Mouse (Mus musculus): ENCODE measurements around the gene Fam207a. TPM values are rescaled to one million over a fixed set of nuclear protein-coding genes. Genes with fewer than 3 reads are reported as not detected.

Gene Fam207a
- 30.5 and 31.4 TPM in 2 replicates for polyA plus RNA-seq (2012; rRNA removed)

DNA sequence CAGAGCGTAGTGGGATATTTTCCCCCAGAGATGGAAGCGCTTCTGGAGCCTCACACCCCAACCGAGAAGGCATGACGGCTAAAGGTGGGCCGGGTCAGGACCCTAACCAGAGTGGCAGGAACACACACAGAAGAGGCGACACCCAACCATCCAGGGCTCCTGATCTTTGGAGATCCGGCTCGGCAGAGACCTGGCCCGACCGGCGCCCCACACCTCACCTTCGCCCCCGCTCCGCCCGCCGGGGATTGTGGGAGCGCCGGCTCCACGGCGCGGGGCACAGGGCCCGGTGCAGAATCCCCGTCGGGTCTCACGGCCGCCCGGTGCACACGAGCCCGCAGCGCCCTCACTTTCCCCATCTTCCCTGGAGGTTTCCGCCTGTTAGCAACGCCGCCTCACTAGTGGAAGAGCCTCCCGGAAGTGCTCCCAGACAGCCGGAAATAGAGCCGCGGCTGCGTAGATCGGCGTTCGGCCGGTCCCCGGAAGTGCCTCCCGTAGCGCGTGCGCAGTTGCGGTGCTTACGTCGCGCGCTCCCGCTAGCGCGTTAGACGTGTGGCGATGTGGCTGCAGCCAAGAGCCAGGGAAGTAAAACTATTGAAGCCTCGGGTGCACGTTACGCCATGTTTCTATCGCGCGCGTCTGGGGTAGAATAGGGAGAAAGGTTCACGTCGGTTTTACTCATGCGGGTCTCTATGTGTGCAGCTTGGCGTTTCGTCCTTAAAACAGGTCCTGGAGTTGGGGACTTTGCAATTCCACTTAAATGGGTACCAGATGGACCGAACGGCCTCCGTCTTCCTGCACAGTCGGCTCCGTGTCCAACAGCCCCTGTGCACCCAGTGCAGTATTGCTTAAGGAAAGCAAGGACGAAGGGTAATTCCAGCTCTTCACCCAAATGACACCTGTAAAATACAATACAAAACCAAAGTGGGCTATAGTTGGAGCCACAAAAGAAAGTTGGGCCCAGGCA is at the start of gene Fam207a:
Fam207a (minus strand) TSS at position 401 of the 964 bp plus-strand sequence.
- Histone ChIP-seq H3K4me1 (ENCODE audit: control insufficient read depth, insufficient read depth, low read length) (peaks cover 22% of the 10 kb centered on the region), H3K27ac (ENCODE audit: insufficient read depth, low read depth, low read length) (peak within 1 kb of the TSS; percentile 85), H3K36me3 (ENCODE audit: control insufficient read depth, insufficient read depth, low read length) (no peaks in the 10 kb centered on the region), H3K27me3 (replicated peaks; ENCODE audit: control insufficient read depth, insufficient read depth, low read length) (no peaks in the 10 kb centered on the region), H3K4me3 (ENCODE audit: insufficient read depth, low read depth, low read length) (peak within 1 kb of the TSS; percentile 90)
- 1% methylated on average over 75 of the region's 75 CpGs for WGBS
- DNase-seq: peak; percentile 96
- 0 out of 2 replicates have a peak, but pooled peaks have one; percentile 1 for TF ChIP-seq CTCF (conservative IDR thresholded peaks at IDR 0.05; ENCODE audit: insufficient read depth, insufficient read length, low read depth, low read length)
- peak; percentile 96 for TF ChIP-seq POLR2A (IDR thresholded peaks at IDR 0.05; ENCODE audit: low read depth, low read length)

DNA sequence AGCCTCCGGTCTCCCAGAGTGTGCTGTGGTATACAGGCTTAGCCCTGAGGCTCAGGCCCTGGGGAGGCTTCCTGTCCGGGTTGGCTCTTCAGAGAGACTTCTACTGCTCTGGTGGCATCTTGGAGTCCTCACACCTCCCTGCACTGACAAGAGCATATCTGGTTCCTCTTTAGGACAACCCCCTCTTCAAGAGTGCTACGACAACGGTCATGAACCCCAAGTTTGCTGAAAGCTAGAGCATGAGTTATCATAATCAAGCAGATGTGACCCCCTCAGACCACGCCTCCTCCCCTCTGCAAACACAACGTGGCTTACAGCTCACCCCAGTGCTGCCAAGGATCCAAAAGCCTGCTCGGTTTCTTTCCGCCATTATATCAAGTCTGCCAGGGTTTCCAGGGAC is 49.4 kb upstream of the Fam207a start:
- Histone ChIP-seq H3K36me3 (ENCODE audit: control insufficient read depth, insufficient read depth, low read length) (no peaks in the 10 kb centered on the region), H3K27ac (ENCODE audit: insufficient read depth, low read depth, low read length) (no peak overlapping the region), H3K4me1 (ENCODE audit: control insufficient read depth, insufficient read depth, low read length) (peaks cover 9% of the 10 kb centered on the region), H3K4me3 (ENCODE audit: insufficient read depth, low read depth, low read length) (no peak overlapping the region), H3K27me3 (replicated peaks; ENCODE audit: control insufficient read depth, insufficient read depth, low read length) (no peaks in the 10 kb centered on the region)
- 85% methylated on average over 8 of the region's 8 CpGs for WGBS
- TF ChIP-seq POLR2A (IDR thresholded peaks at IDR 0.05; ENCODE audit: low read depth, low read length) (no peak), CTCF (conservative IDR thresholded peaks at IDR 0.05; ENCODE audit: insufficient read depth, insufficient read length, low read depth, low read length) (no peak)
- DNase-seq: no peak

DNA sequence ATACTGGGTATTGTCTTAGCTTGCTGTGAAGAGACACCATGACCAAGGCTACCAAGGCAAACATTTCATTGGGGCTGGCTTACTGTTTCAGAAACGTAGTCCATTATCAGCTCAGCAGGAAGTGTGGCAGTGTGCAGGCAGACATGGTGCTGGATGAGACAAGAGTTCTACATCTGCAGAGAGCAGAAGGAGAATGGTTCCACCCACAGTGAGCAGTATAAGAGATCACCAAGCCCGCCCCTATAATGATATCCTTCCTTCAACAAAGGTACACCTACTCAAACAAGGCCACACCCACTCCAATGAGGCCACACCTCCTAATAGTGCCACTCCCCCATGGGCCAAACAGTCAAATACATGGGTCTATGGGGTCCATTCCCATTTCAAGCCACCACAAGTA is 45.9 kb upstream of the Fam207a start:
- 93% methylated on average over 2 of the region's 2 CpGs for WGBS
- TF ChIP-seq POLR2A (IDR thresholded peaks at IDR 0.05; ENCODE audit: low read depth, low read length) (no peak), CTCF (conservative IDR thresholded peaks at IDR 0.05; ENCODE audit: insufficient read depth, insufficient read length, low read depth, low read length) (no peak)
- H3K4me3 ChIP-seq (ENCODE audit: insufficient read depth, low read depth, low read length): no peak overlapping the region

DNA sequence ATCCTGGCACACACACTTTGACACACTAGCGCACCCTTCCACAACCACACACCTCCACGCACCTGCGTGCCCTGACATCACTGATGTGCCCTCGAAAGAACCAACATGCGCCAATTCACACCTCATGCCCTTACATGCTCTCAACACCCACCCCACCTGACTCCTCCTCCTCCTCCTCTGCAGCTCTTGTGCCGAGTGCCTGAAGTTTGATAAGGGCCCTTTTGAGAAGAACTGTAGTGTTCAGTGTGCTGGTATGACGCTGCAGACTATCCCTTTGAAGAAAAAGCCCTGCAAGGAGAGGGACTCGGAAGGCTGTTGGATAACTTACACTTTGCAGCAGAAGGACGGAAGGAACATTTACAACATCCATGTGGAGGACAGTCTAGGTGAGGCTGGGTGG is 45.2 kb upstream of the Fam207a start:
- H3K27ac ChIP-seq (ENCODE audit: insufficient read depth, low read depth, low read length): no peak overlapping the region

More for the DNA sequence above, 45.9 kb upstream of the Fam207a start:
- Histone ChIP-seq H3K27me3 (replicated peaks; ENCODE audit: control insufficient read depth, insufficient read depth, low read length) (no peaks in the 10 kb centered on the region), H3K4me1 (ENCODE audit: control insufficient read depth, insufficient read depth, low read length) (no peaks in the 10 kb centered on the region), H3K36me3 (ENCODE audit: control insufficient read depth, insufficient read depth, low read length) (no peaks in the 10 kb centered on the region), H3K27ac (ENCODE audit: insufficient read depth, low read depth, low read length) (no peak overlapping the region)
- no peak for DNase-seq

DNA sequence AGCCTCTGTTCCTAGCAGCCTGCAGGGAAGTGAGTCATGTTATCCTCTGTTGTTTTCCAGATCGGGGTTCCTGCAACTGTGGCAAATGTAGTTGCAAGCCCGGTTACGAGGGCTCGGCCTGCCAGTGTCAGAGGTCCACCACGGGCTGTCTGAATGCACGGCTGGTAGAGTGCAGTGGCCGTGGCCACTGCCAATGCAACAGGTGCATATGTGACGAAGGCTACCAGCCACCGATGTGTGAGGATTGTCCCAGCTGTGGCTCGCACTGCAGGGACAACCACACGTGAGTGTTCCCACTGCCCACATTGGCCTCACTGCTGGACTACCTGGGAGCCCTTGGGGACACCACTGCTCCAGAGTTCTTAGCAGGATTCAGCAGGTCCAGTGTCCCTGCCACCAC is 44.5 kb upstream of the Fam207a start:
- no peaks in the 10 kb centered on the region for H3K4me1 ChIP-seq (ENCODE audit: control insufficient read depth, insufficient read depth, low read length)
- H3K4me3 ChIP-seq (ENCODE audit: insufficient read depth, low read depth, low read length): no peak overlapping the region
- TF ChIP-seq CTCF (conservative IDR thresholded peaks at IDR 0.05; ENCODE audit: insufficient read depth, insufficient read length, low read depth, low read length) (no peak), POLR2A (IDR thresholded peaks at IDR 0.05; ENCODE audit: low read depth, low read length) (no peak)
- DNase-seq: no peak
- no peak overlapping the region for H3K27ac ChIP-seq (ENCODE audit: insufficient read depth, low read depth, low read length)
- H3K36me3 ChIP-seq (ENCODE audit: control insufficient read depth, insufficient read depth, low read length): no peaks in the 10 kb centered on the region
- H3K27me3 ChIP-seq (replicated peaks; ENCODE audit: control insufficient read depth, insufficient read depth, low read length): no peaks in the 10 kb centered on the region
- 90% methylated on average over 11 of the region's 11 CpGs for WGBS

More for the DNA sequence above, 45.2 kb upstream of the Fam207a start:
- TF ChIP-seq CTCF (conservative IDR thresholded peaks at IDR 0.05; ENCODE audit: insufficient read depth, insufficient read length, low read depth, low read length) (no peak), POLR2A (IDR thresholded peaks at IDR 0.05; ENCODE audit: low read depth, low read length) (no peak)
- Histone ChIP-seq H3K4me1 (ENCODE audit: control insufficient read depth, insufficient read depth, low read length) (no peaks in the 10 kb centered on the region), H3K36me3 (ENCODE audit: control insufficient read depth, insufficient read depth, low read length) (no peaks in the 10 kb centered on the region), H3K4me3 (ENCODE audit: insufficient read depth, low read depth, low read length) (no peak overlapping the region), H3K27me3 (replicated peaks; ENCODE audit: control insufficient read depth, insufficient read depth, low read length) (no peaks in the 10 kb centered on the region)
- 91% methylated on average over 9 of the region's 9 CpGs for WGBS
- DNase-seq: no peak

DNA sequence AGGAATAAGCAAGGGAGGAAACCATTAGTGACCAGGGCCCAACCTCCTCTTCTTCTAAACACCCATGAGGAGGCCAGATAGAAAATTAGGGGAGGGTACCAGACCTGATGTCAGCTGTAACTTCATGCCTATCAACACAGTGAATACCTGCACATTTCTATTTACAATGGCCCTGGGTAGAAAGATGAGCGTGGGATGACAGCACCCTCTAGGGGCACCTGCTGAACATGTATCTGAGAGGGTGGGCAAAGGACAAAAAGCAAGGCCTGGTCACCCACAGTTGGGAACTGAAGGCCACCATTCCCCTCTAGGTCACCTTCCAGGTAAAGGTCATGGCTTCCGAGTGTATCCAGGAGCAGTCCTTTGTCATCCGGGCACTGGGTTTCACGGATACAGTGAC is 42.1 kb upstream of the Fam207a start:
- Histone ChIP-seq H3K27me3 (replicated peaks; ENCODE audit: control insufficient read depth, insufficient read depth, low read length) (no peaks in the 10 kb centered on the region), H3K36me3 (ENCODE audit: control insufficient read depth, insufficient read depth, low read length) (no peaks in the 10 kb centered on the region), H3K27ac (ENCODE audit: insufficient read depth, low read depth, low read length) (no peak overlapping the region), H3K4me1 (ENCODE audit: control insufficient read depth, insufficient read depth, low read length) (no peaks in the 10 kb centered on the region), H3K4me3 (ENCODE audit: insufficient read depth, low read depth, low read length) (no peak overlapping the region)
- WGBS: 81% methylated on average over 4 of the region's 4 CpGs
- peak; percentile 32 for DNase-seq
- TF ChIP-seq CTCF (conservative IDR thresholded peaks at IDR 0.05; ENCODE audit: insufficient read depth, insufficient read length, low read depth, low read length) (peak; percentile 69), POLR2A (IDR thresholded peaks at IDR 0.05; ENCODE audit: low read depth, low read length) (no peak)

DNA sequence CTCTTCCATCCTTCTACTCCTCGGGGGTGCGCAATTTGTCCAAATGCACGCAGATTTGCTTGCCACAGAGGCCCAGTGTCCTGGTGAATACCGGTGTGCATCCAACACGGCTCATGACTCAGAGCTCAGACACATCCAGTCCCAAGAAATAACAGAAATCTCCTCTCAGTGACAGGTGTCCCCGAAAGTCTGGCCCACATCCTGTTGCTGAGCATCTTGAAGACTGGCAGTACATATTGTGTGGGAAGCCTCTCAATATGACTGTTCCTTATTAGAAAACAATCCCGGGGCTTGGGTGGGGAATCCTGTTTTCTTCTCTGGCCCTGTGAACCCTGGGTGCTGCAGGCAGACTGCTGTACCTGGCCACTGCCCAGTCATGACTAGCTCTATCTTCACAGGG is 41.0 kb upstream of the Fam207a start:
- no peaks in the 10 kb centered on the region for H3K4me1 ChIP-seq (ENCODE audit: control insufficient read depth, insufficient read depth, low read length)
- DNase-seq: no peak
- no peak for TF ChIP-seq POLR2A (IDR thresholded peaks at IDR 0.05; ENCODE audit: low read depth, low read length)
- TF ChIP-seq CTCF (conservative IDR thresholded peaks at IDR 0.05; ENCODE audit: insufficient read depth, insufficient read length, low read depth, low read length): no peak
- H3K27ac ChIP-seq (ENCODE audit: insufficient read depth, low read depth, low read length): no peak overlapping the region
- H3K27me3 ChIP-seq (replicated peaks; ENCODE audit: control insufficient read depth, insufficient read depth, low read length): no peaks in the 10 kb centered on the region
- H3K4me3 ChIP-seq (ENCODE audit: insufficient read depth, low read depth, low read length): no peak overlapping the region
- no peaks in the 10 kb centered on the region for H3K36me3 ChIP-seq (ENCODE audit: control insufficient read depth, insufficient read depth, low read length)
- WGBS: 88% methylated on average over 7 of the region's 7 CpGs
